Mouse (Mus musculus): ENCODE results near the gene Sort1. TPM values are rescaled to one million over a fixed set of nuclear protein-coding genes. Genes with fewer than 3 reads are reported as not detected.
"Not testable (repeated sequence)": the region's sequence is repeated elsewhere in the genome, so short reads cannot be mapped to it uniquely, and the experiment has no call there.

Gene Sort1
- polyA plus RNA-seq (2016; fragmentation: Nextera tagmentation; extraction: Ambion mirVana): 6.5 and 6.9 TPM in 2 replicates

DNA sequence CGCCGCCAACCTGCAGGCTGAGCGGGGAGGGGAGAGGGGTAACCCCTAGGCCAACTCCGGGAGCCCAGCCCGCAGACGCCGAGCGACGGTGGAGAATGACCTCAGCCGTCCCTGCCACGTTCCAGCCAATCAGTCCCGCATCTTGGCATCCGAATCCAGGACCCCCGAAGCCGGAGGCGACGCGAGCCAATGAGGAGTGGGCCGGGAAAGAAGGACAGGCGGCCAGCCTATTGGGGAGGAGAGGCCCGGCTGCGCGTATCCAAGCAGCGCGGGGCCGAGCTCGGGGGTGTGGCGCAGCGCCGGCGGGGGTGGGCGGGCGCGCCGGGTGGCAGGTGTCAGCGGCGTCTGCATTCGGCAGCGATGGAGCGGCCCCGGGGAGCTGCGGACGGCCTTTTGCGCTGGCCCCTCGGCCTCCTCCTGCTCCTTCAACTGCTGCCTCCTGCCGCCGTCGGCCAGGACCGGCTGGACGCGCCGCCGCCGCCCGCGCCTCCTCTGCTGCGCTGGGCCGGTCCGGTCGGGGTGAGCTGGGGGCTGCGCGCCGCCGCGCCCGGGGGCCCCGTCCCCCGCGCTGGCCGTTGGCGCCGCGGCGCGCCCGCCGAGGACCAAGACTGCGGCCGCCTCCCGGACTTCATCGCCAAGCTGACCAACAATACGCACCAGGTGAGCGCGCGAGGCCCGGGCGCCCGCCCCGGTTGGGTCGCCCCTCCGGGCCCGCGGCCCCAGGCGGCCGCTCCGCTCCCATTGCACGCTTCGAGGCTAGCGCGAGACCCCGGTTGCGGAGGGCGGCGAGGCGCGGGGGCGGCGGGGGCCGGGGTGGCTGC lies at the start of gene Sort1:
Sort1 (plus strand) TSS at position 302 of the 821 bp plus-strand sequence.
- Histone ChIP-seq H3K27me3 (replicated peaks) (peaks cover 22% of the 10 kb centered on the region), H3K4me2 (peak within 1 kb of the TSS; percentile 96), H3K9ac (peak within 1 kb of the TSS; percentile 74), H3K36me3 (peaks cover 16% of the 10 kb centered on the region), H3K4me1 (peaks cover 60% of the 10 kb centered on the region), H3K4me3 (peak within 1 kb of the TSS; percentile 73), H3K9me3 (replicated peaks) (no peaks in the 10 kb centered on the region), H3K27ac (peak within 1 kb of the TSS; percentile 45)
- ATAC-seq: peak; percentile 90
- under 1% methylated on average over 93 of the region's 109 CpGs for WGBS (ENCODE audit: insufficient replicate concordance)

DNA sequence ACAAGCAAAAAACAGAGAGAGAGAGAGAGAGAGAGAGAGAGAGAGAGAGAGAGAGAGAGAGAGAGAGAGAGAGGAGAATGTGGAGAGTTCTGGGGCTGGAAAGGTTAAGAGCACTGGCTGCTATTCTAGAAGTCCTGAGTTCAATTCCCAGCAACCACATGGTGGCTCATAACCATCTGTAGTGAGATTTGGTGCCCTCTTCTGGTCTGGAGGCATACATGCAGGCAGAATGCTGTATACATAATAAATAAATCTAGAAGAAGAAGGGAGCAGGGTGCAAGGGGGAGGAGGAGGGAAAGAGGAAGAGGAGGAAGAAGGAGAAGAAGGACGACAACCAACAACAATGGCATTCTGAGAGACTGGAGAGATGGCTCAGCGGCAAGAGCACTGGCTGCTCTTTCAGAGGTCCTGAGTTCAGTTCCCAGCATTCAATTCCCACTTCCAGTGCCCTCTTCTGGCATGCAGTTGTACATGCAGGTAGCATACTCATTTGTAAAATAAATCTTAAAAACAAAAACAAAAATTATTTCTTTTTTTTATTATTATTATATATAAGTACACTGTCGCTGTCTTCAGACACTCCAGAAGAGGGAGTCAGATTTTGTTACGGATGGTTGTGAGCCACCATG lies 46.3 kb upstream of the Sort1 start:
- H3K36me3 ChIP-seq; H3K27ac ChIP-seq; ATAC-seq; H3K9ac ChIP-seq; H3K4me1 ChIP-seq; H3K9me3 ChIP-seq (replicated peaks); H3K4me2 ChIP-seq; H3K4me3 ChIP-seq; H3K27me3 ChIP-seq (replicated peaks): not testable (repeated sequence)
- 69% methylated on average over 4 of the region's 4 CpGs for WGBS (ENCODE audit: insufficient replicate concordance)

DNA sequence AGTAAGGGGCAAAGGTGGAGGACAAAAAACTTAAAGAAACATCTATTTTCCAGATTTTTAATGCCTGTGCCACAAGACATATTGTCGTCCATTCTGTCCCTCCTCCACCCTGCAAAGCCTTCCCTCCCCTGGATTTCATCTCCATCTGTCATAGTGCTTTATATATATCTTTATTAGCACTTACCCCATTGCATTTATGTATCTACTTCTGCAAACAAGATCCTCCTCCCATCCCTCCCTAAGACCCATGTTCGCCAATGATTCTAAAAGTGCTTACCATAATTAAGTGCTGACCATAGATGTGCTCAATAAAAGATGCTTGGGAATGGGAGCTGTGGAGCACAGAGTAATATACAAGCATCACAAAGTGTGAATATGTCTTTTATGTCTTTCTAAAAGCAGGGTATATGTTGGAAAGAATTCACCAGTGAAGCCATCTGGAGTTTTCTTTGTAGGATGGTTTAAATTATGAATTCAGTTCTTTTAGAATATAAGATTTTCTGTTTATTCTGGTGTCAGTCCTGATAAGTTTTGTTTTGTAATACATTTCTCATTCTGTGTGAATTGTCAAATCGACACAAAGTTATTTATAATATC lies 42.5 kb upstream of the Sort1 start:
- H3K4me1 ChIP-seq: no peaks in the 10 kb centered on the region
- H3K4me2 ChIP-seq: no peak overlapping the region
- H3K4me3 ChIP-seq: no peak overlapping the region
- H3K9ac ChIP-seq: no peak overlapping the region
- ATAC-seq: no peak
- no peaks in the 10 kb centered on the region for H3K9me3 ChIP-seq (replicated peaks)
- H3K36me3 ChIP-seq: no peaks in the 10 kb centered on the region
- no peaks in the 10 kb centered on the region; the same call in 1 of the 2 replicates for H3K27me3 ChIP-seq (replicated peaks)
- no peak overlapping the region for H3K27ac ChIP-seq
- WGBS (ENCODE audit: insufficient replicate concordance): 72% methylated on average over 3 of the region's 3 CpGs

DNA sequence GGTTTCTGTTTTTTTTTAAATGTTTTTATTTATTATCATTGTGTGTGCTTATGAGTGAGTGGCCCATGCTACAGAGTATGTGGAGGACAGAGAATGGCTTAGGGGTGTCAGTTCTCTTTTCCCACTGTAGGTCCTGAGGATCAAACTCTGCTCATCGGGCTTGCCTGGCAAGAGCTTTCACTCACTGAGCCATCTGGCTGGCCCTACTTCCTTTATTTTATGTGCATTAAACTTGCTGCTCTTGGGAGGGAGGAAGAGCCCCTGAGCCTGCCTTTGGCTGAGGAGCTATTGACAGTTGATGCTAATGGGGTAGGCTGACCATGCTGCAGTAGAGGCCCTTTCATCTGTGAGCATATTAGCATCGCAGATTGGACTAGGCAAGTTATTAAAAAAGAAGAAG lies 37.0 kb upstream of the Sort1 start:
- WGBS (ENCODE audit: insufficient replicate concordance): 45% methylated on average over 2 of the region's 2 CpGs
- no peaks in the 10 kb centered on the region for H3K9me3 ChIP-seq (replicated peaks)
- H3K4me1 ChIP-seq: no peaks in the 10 kb centered on the region
- no peaks in the 10 kb centered on the region for H3K27me3 ChIP-seq (replicated peaks)
- H3K9ac ChIP-seq: no peak overlapping the region
- no peak overlapping the region for H3K4me3 ChIP-seq
- no peaks in the 10 kb centered on the region for H3K36me3 ChIP-seq
- ATAC-seq: no peak
- H3K27ac ChIP-seq: no peak overlapping the region
- H3K4me2 ChIP-seq: no peak overlapping the region

DNA sequence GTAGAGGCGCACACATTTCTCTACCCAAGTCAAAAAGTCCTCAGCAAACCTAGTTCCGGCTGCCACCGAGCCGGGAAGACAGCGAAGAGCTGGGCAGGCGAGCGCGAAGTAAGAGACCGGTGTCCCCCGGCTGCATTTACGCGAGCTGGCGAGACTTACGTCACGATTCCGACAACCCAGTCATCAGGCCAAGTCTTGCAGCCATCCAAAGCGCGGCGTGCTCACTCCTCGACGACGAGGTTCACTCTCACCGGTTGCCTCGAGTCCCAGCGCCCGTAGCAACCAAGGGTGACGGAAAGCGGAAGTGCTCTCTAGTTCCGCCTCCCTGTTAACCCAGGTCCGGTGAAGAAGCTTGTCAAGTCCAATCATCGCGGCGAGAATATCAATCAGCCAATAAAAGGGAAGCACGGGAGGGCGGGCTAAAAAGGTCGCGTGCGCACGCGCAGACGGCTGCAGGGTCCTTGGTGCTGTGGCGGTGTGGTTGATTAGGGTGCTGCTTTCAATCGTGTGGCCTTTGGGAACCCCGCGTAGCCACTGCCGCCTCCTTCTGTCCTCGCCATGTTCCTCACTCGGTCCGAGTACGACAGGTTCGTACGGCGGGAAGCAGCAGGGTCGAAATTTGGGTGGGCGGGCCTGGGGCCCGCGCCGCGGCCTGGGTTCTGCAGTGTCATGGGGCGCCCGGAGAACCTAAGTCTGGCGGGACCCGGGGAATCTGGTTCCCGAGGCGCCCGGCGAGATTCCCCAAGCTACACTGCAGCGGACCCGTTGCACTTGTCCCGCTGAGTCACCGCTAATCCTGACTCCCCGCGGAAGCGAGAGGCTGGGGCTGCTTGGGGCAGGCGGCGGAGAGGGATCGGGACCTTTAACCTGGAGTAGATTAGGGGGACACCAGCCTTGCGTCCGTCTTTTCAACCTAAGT lies 26.9 kb upstream of the Sort1 start, which contains the start of gene Psma5:
Psma5 (plus strand) TSS at position 208 of the 919 bp plus-strand sequence.
- Histone ChIP-seq H3K36me3 (peaks cover 16% of the 10 kb centered on the region), H3K9me3 (replicated peaks) (no peaks in the 10 kb centered on the region), H3K4me2 (peak within 1 kb of the TSS; percentile 85), H3K4me3 (peak within 1 kb of the TSS; percentile 94), H3K27me3 (replicated peaks) (no peaks in the 10 kb centered on the region), H3K27ac (peak within 1 kb of the TSS; percentile 92), H3K9ac (peak within 1 kb of the TSS; percentile 89), H3K4me1 (peaks cover 38% of the 10 kb centered on the region)
- ATAC-seq: peak; percentile 97
- WGBS (ENCODE audit: insufficient replicate concordance): under 1% methylated on average over 79 of the region's 79 CpGs

DNA sequence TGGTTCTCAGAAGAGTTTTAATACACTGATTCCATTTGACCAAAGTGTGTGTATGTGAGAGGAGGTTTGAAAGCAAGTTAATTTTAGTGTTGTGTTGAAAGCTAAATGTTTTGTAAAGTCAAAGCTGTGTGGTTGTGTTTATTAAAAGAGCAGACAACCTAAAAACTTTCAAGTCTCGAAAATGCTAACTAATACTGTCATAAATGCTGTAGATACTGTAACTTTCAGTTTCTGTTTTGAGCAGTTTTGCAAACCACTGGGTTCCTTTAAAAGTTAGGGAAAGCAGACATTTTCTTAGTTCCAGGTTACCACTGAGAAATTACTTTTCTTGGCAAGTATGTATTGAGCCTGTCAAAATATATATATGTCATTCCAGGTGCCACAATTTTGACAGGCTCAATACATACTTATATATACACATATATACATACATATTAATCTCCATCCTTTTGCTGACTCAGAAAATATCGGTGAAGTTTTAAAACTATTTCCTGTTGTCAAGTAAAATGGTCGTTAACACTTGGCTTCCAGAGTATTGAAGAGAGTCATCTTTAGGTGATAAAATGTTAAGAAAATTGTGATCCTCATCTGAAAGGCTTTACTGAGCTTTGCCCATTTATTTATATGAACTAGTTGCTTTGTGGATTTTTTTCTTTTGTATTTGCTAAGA lies 25.9 kb upstream of the Sort1 start:
- peak overlapping the region; percentile 92 for H3K27ac ChIP-seq
- ATAC-seq: no peak
- H3K4me3 ChIP-seq: peak overlapping the region; percentile 94
- H3K4me1 ChIP-seq: peaks cover 38% of the 10 kb centered on the region
- 24% methylated on average over 3 of the region's 3 CpGs for WGBS (ENCODE audit: insufficient replicate concordance)
- no peaks in the 10 kb centered on the region for H3K9me3 ChIP-seq (replicated peaks)
- H3K9ac ChIP-seq: peak overlapping the region; percentile 89
- no peaks in the 10 kb centered on the region for H3K27me3 ChIP-seq (replicated peaks)
- peak overlapping the region; percentile 85 for H3K4me2 ChIP-seq
- H3K36me3 ChIP-seq: peaks cover 24% of the 10 kb centered on the region

DNA sequence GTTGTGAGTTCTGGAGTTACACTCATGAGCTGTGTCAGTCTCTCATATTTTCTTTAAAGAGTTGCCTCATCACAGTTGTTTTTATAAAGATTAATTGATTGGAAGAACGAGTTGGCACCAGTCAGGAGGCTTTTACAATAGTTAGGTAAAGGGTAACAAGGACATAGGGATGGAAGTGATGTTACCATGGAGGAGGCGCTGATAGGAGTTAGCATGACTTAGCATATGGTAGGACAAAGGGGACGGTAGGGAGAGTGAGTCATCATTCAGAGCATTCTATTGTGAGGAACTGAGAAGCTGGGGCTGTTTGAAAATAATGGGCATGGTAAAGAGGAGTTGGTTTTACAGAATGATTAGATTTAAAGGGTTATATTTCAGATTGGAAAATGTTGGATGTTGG lies 24.6 kb upstream of the Sort1 start:
- Histone ChIP-seq H3K9ac (peak overlapping the region; percentile 89; the same call in 1 of the 2 replicates), H3K27me3 (replicated peaks) (no peaks in the 10 kb centered on the region), H3K9me3 (replicated peaks) (no peaks in the 10 kb centered on the region), H3K27ac (no peak overlapping the region), H3K36me3 (peaks cover 29% of the 10 kb centered on the region), H3K4me3 (peak overlapping the region; percentile 1; the same call in 1 of the 2 replicates), H3K4me1 (peaks cover 38% of the 10 kb centered on the region), H3K4me2 (peak overlapping the region; percentile 85)
- 40% methylated on average over 3 of the region's 3 CpGs for WGBS (ENCODE audit: insufficient replicate concordance)
- ATAC-seq: no peak

DNA sequence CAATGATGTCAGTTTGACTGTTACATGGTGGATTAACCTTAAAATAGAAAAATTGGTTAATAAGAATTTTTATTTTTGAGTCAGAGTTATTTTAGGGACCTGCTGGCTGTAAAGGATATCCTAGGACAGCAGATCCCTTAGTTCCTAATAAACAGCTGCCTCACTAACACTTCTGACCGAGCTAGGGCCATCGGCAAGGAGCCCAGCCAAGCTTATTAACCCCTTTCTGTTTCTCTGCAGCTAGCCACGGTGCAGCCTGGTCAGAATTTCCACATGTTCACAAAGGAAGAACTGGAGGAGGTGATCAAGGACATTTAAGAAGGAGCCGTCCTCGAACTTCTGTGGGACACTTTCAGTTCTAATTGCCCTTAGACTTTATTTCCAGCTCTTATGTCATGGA lies 4.4 kb upstream of the Sort1 start:
- H3K27ac ChIP-seq; ATAC-seq; H3K27me3 ChIP-seq (replicated peaks); H3K4me3 ChIP-seq; H3K9ac ChIP-seq; H3K9me3 ChIP-seq (replicated peaks); H3K4me2 ChIP-seq: not testable (repeated sequence)
- H3K36me3 ChIP-seq: peaks cover 61% of the 10 kb centered on the region
- WGBS (ENCODE audit: insufficient replicate concordance): 86% methylated on average over 5 of the region's 5 CpGs
- peaks cover 20% of the 10 kb centered on the region; the same call in 1 of the 2 replicates for H3K4me1 ChIP-seq

DNA sequence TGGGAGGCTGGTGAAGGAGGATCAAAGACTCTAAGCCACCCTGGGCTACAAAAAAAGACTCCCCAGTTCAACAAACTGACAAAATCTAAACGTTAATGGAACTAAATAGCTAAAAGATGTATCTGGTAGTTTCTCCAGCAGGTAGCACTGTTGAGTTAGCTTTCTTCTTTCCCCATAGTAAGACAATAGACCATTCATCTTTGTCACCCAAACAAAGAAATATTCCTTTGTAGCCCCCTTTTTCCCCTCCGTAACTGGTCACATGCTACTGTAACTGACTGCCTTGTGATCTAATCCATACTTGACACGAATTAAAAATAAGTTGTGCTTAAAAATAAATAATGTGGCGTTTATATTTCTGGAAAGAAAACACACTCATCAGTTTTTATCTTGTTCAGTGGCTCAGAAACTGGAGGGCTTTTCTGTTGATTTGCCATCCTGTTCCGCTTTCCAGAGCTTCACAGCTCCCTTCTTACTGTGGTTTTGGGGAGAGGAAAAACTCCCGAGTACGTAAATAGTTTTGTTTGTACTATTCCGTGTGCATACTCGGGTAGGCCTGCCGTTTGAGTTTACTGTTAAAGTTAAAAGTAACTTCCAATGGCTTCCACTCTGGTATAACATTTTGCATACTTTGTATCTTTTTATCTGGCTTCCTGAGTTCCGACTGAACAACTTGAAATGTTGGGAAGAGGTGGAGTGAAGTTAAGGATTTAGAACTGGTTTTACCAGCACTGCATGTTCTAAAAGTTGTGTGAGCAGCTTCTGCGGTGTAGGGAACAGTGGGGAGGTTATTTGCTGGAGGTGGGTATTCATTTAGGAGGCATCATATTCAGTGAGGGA lies 1.3 kb upstream of the Sort1 start:
- no peak overlapping the region for H3K9ac ChIP-seq
- H3K4me3 ChIP-seq: peak overlapping the region; percentile 73; the same call in 1 of the 2 replicates

DNA sequence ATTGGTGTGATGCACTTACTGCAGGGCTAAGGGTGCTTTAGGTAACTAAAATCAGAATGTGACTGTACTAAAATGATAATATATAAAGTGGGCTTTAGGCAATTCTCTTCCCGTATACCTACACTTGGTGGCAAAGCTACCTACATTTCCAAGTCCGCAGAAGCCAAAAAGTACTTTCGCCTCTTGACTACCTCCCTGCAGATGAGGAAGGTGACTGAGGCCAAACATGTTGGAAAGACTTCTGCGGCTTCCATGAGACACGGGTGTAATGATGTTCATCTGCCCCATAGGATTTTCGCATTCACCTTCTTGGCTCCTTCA lies 681 bp upstream of the Sort1 start:
- Histone ChIP-seq H3K27ac (peak overlapping the region; percentile 45), H3K9ac (peak overlapping the region; percentile 74), H3K4me1 (peaks cover 52% of the 10 kb centered on the region), H3K27me3 (replicated peaks) (peaks cover 20% of the 10 kb centered on the region), H3K36me3 (peaks cover 24% of the 10 kb centered on the region), H3K9me3 (replicated peaks) (no peaks in the 10 kb centered on the region), H3K4me3 (peak overlapping the region; percentile 73), H3K4me2 (peak overlapping the region; percentile 96)
- ATAC-seq: no peak
- 15% methylated on average over 6 of the region's 6 CpGs for WGBS (ENCODE audit: insufficient replicate concordance)

More for the DNA sequence above, 1.3 kb upstream of the Sort1 start:
- ATAC-seq: no peak
- 18% methylated on average over 12 of the region's 12 CpGs for WGBS (ENCODE audit: insufficient replicate concordance)
- H3K4me2 ChIP-seq: peak overlapping the region; percentile 96
- H3K9me3 ChIP-seq (replicated peaks): no peaks in the 10 kb centered on the region
- peak overlapping the region; percentile 11; the same call in 1 of the 2 replicates for H3K27ac ChIP-seq
- peaks cover 47% of the 10 kb centered on the region for H3K4me1 ChIP-seq
- H3K27me3 ChIP-seq (replicated peaks): peaks cover 19% of the 10 kb centered on the region
- peaks cover 29% of the 10 kb centered on the region for H3K36me3 ChIP-seq
